Mouse (Mus musculus) frontal cortex, postnatal 36 days (tissue): Measurements from ENCODE around the gene Galnt2.

Experiments
- DNase-seq, 2 experiments: peaks; one replicate each; pipeline ENCODE4 v3.0.0; 2022; ENCODE audit warnings: low spot score in 2 of 2

Gene Galnt2

DNA sequence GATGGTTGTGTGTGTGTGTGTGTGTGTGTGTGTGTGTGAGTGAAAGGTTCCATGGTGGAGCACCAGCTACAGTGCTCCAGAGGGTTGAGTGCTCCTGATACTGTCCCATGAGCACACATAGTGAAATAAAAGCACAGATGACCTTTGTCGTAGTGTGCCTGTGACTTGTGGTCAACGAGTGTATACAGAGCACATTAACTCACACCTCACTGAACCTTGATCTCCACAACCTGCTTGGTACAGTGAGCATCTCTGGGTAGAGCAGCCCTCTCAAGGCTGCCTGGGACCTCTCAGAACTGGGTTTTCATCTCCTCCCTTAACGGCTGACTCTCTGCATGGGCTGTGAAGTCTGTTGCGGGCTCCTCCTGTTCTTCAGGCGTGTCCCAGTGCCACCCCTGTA, 60.5 kb downstream of the Galnt2 start:
- no peak for DNase-seq

- peak in 1 of 2 experiments; percentile 49 for DNase-seq
Observed at GRCm38 (mm10) chr8:124292965-124293364, 61.8 kb downstream of the Galnt2 start.

DNA sequence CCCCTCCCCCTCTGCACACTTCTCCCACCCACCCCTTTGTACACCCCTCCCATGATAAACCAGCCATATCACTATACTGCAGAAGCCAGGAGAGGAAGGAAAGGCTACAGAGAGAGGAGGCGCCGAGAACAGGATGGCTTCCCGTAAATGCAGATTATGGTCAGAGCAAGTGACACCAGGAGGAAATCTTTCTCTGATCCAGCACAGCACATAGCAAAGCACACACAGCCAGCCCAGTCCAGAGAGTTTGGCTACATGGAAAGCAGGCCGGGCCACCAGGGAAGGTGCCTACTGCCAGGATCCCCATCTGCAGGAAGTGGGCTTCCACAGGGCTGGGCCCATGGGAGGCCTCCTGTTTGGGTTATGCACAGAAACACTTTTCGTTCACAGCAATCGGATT, 63.2 kb downstream of the Galnt2 start:
- DNase-seq, result no peak

DNA sequence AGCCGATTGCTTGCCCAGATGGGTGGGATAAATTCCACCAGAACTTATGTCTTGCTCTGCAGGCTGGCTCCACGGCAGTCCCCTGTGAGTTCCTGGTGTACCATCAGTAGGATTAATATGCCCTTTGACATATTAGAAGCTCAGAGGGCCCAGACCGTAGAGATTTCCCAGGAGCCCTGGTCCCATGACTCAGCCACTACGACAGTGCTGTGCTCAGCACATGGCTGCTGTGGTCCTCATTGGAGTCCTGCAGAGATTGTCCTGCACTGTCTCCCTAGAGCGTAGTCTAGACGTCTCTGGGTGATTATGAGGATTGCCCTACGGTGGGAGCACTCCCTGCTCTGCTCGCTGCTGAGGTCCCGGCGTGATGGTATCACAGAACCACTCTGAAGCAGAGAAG, 63.7 kb downstream of the Galnt2 start:
- DNase-seq, result no peak

DNA sequence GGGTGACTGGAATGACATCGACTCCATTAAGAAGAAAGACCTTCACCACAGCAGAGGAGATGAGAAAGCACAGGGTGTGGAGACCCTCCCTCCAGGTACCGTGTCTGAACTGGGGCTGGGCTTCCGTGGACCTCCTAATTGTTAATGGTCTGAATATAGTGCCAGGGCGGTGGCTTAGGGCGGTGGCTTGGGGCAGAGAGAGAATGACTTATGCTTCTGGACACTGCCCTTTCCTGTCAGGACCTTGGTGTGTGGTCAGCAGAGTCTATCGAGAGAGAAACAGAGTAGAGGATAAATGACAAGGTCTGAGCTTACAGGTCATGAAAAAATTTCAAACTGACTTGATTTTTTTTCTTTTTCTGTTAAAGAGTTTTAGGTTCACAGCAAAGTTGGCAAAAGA, 64.2 kb downstream of the Galnt2 start:
- no peak for DNase-seq

- no peak for DNase-seq
Observed at GRCm38 (mm10) chr8:124301512-124301911, 70.3 kb downstream of the Galnt2 start.

DNA sequence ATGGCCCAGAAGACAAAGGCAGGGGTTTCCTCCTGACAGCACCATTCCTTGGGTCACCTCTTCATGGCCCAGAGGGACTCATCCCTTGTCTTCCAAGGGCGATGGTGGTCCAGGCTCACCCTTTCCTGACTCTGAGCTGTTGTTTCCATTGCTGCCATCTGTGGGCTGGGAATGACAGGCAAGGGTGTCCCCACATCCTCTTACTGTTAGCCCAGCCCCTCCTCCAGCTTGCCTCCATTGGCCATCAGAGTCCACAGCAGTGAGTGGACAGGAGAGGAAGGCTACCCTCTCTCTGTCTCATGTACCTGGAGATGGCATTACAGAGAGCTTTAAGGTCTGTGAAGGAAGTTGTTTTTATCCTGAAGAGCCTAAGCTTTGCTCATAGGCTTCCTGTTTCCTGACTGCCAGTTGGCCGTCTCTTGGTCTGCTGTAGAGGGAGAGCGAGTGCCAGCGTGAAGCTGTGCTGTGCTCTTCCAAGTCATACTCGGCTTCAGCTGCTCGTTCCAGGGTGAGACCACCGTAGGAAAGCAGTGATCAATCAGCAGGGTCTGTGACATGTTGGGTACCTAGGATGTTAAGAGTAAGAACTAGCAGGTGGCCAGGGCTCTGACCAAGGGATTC, 70.9 kb downstream of the Galnt2 start:
- DNase-seq, result no peak

GRCm38 (mm10) chr8:124303211-124303902, 72.2 kb downstream of the Galnt2 start:
- no peak for DNase-seq

DNA sequence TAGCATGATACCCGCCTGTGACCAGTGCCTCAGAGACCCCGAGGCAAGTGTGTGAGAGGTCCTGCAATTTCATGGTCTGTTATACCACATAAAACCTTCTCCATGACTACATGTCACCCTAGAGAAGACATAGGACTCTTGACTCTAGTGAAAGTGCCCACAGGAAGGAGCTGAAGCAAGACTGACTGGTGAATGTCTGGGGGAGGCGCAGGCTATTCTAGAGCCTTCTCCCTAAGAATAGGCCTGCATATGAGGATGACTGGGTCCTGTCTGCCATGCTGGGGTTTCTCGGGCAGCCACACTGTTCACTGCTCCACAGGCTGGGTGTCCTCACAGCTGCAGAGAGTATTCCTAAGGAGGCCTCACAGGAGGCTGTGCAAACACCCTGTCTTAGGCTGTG, 73.0 kb downstream of the Galnt2 start:
- DNase-seq, result no peak

GRCm38 (mm10) chr8:124306574-124306973, 75.4 kb downstream of the Galnt2 start:
- no peak for DNase-seq

GRCm38 (mm10) chr8:124307700-124308099, 76.5 kb downstream of the Galnt2 start:
- no peak for DNase-seq

- DNase-seq, result no peak
Observed at GRCm38 (mm10) chr8:124310509-124310908, 79.3 kb downstream of the Galnt2 start.

DNA sequence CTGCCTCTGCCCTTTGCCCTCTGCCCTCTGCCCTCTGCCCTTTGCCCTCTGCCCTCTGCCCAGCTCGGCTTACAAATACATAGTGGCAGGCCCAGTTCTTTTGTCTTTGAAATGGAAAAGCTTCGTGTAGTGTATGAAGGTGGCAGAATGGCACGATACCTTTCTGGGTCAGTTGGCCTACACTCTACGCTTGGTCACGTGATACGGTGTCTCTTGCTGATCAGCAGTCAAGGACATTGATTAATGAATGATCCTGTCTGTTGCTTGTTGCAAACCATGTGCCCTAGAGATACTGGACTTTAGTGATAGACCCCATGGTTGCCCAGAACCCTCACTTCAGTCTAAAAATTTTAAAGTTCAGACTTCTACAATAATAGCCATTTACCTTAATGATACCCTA, 79.9 kb downstream of the Galnt2 start:
- DNase-seq, result no peak

DNA sequence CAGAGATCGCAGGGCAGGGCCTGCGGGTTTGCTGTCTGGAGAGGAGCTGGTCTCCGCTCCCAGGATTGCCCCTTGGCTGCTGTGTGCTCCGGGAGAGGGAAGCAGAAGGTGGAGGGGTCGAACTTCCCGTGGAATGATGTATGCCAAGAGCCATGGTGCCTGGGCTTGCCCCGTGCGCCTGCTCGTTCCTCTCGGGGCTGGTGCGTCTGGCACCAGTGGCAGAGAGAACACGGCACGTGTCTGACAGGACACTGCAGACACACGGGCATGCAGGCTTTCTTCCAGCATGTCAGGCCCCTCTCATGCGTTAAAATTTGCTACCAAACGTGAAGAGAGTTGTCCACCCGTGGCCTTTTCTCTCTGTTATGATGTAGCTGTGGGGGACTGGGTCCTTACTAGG, 80.5 kb downstream of the Galnt2 start:
- DNase-seq, result no peak

GRCm38 (mm10) chr8:124312228-124312627, 81.0 kb downstream of the Galnt2 start:
- no peak for DNase-seq

DNA sequence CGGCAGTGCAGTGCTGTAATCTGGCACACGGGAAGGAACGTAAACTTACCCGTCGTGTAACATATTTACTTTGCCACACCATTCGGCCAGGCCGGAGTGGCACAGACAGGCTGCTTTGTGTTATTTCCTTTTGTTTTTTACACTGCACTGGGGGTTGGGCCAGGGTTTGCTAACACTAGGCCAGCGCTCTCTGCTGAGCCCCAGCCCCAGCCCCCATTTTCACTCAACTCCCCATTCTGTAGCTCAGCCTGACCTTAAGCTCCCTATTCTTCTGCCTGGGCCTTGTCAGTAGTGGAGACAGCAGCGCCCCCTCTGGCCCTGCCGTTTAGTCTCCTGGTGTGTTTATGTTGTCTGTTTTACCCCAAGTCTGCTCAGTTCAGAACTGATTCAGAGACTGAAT, 83.6 kb downstream of the Galnt2 start:
- DNase-seq, result no peak

DNA sequence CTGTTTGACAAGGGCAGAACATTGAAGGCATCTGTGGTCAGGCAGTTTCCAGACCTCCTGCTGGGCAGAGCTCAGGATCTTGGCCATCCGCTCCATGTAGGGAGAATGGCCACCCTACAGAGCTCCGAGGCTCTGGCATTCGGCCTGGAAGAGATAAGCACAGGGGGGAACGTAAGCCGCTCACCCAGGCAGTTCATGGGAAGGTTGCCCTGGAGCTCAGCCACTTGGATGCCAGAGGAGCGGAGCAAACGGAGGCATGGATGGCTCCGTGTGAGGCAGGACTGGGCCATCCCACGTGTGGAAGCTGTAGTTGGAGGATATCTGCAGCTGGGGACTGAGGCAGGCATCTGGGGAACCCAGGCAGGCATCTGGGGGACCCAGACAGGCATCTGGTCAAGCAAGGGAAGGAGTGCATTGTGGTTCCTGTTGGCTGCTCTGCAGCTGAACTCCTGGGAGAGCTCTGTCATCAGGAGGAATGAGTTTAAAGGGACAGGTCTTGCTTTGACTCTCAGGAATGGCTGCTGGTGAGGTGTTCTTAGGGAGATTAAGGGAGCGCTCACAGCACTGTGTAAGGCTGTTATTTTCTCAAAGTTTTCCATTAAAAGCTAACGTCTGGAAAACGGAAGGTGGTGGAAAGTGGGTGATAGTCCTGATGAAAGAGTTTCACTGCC, 85.4 kb downstream of the Galnt2 start:
- no peak for DNase-seq

DNA sequence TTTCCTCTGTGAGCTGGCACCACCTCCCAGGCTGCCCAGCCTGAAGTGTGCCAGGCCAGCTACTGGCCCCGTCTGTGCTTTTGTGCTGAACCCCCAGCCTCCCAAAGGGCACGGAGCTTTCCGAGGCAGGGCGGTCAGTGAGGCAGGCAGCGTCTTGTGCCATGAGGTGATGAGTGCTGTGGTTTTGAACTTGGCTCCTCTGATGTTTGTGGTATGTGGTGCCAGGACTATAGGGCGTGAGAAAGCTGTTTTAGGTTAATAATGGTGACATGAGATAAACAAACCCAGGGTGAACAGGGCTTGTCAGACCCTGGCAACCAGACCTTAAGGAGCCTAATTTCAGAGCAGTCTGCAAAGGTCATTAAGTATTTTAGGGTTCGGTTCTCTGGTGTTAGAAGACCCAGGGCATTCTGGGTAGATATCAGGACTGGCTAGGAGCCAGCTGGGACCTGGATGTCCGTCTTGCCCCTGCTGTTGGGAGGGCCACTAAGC, 86.0 kb downstream of the Galnt2 start:
- DNase-seq, result no peak

- no peak for DNase-seq
Observed at GRCm38 (mm10) chr8:124317821-124318220, 86.6 kb downstream of the Galnt2 start.

GRCm38 (mm10) chr8:124318612-124319315, 87.6 kb downstream of the Galnt2 start:
- DNase-seq, result no peak

GRCm38 (mm10) chr8:124319316-124319652, 88.1 kb downstream of the Galnt2 start:
- DNase-seq, result no peak

- DNase-seq, result peak in 1 of 2 experiments; percentile 36
Observed at GRCm38 (mm10) chr8:124321227-124321840, 90.1 kb downstream of the Galnt2 start.
